Mouse (Mus musculus) heart, embryonic 11.5 days (tissue): ENCODE data around the gene Pgc. TPM values are rescaled to one million over a fixed set of nuclear protein-coding genes. Genes with fewer than 3 reads are reported as not detected.

Experiments used
- ATAC-seq: fragments of 200-750 bp; cut with Nextera tagmentation; replicated peaks from 2 replicates; pipeline ENCODE4 v1.8.0; 2017; ENCODE audit warnings: moderate library complexity; ENCODE audit not compliant: insufficient number of reproducible peaks, low FRiP score, low TSS enrichment
- H3K27ac ChIP-seq: fragments of 300-500 bp; sonication (generic); 2 replicates; pipeline ENCODE4 v1.5.1; 2014; ENCODE audit warnings: mild to moderate bottlenecking, low read depth, low read length
- H3K27me3 ChIP-seq: fragments of 300-500 bp; sonication (generic); 2 replicates; pipeline ENCODE4 v1.6.1; 2014; ENCODE audit warnings: mild to moderate bottlenecking, low read length, mixed read lengths; ENCODE audit not compliant: control insufficient read depth, insufficient read depth
- H3K36me3 ChIP-seq: fragments of 300-500 bp; sonication (generic); 2 replicates; pipeline ENCODE4 v1.6.1; 2014; ENCODE audit warnings: mild to moderate bottlenecking, low read length, moderate library complexity, mixed read lengths; ENCODE audit not compliant: control insufficient read depth, insufficient read depth
- H3K4me1 ChIP-seq: fragments of 300-500 bp; sonication (generic); 2 replicates; pipeline ENCODE4 v1.6.1; 2014; ENCODE audit warnings: low read length; ENCODE audit not compliant: control insufficient read depth, insufficient read depth
- H3K4me2 ChIP-seq: fragments of 300-500 bp; sonication (generic); 2 replicates; pipeline ENCODE4 v1.6.1; 2014; ENCODE audit warnings: mild to moderate bottlenecking, moderate library complexity
- H3K4me3 ChIP-seq: fragments of 300-500 bp; sonication (generic); 2 replicates; pipeline ENCODE4 v1.5.1; 2014; ENCODE audit warnings: low read depth, low read length
- H3K9ac ChIP-seq: fragments of 300-500 bp; sonication (generic); 2 replicates; pipeline ENCODE4 v1.6.1; 2014; ENCODE audit warnings: mild to moderate bottlenecking, low read depth, low read length, moderate library complexity
- H3K9me3 ChIP-seq: fragments of 300-500 bp; sonication (generic); replicated peaks from 2 replicates; pipeline ENCODE4 v1.6.1; 2016; ENCODE audit warnings: low read length; ENCODE audit not compliant: control insufficient read depth
- WGBS: fragments of 180-500 bp; shearing (Covaris S2); extraction: QIAGEN DNeasy Blood & Tissue Kit; methylation state at CpG from one replicate; pipeline ENCODE4 v1.1.7; 2014; ENCODE audit not compliant: insufficient replicate concordance; 5-methylcytosine and 5-hydroxymethylcytosine counted together
- polyA plus RNA-seq: library from polyadenylated mRNA; unstranded; fragments of >200 nt; fragmentation: Nextera tagmentation; extraction: Ambion mirVana; gene quantifications from 2 replicates; pipeline ENCODE4 v1.2.1, GENCODE M21; 2014

The Pgc gene
- polyA plus RNA-seq, 1 experiment from 2014 or later = not detected

DNA sequence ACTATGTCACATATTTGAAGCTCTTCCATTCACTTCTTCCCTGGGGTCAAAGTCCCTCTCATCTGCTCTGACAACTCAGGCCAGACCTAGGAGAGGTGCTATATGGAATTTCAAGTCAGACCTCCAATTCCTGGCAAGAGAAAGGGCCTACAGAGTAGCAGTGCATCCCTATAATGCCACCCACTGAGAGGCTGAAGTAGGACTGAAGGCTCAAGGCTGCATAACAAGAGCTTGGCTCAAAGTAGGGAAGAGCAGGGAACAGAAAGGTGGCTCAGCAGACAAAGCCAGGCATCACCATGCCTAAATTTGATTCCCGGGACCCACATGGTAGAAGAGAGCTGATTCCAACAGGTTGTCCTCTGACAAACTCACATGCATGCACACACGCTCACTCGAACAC lies 35.0 kb upstream of the Pgc start:
- Histone ChIP-seq H3K27ac (no peak overlapping the region), H3K4me3 (no peak overlapping the region), H3K27me3 (peaks cover 15% of the 10 kb centered on the region), H3K4me2 (no peak overlapping the region), H3K36me3 (no peaks in the 10 kb centered on the region), H3K9ac (no peak overlapping the region), H3K4me1 (peaks cover 18% of the 10 kb centered on the region), H3K9me3 (no peaks in the 10 kb centered on the region)
- 86% methylated on average over 3 of the region's 3 CpGs for WGBS
- no peak for ATAC-seq

DNA sequence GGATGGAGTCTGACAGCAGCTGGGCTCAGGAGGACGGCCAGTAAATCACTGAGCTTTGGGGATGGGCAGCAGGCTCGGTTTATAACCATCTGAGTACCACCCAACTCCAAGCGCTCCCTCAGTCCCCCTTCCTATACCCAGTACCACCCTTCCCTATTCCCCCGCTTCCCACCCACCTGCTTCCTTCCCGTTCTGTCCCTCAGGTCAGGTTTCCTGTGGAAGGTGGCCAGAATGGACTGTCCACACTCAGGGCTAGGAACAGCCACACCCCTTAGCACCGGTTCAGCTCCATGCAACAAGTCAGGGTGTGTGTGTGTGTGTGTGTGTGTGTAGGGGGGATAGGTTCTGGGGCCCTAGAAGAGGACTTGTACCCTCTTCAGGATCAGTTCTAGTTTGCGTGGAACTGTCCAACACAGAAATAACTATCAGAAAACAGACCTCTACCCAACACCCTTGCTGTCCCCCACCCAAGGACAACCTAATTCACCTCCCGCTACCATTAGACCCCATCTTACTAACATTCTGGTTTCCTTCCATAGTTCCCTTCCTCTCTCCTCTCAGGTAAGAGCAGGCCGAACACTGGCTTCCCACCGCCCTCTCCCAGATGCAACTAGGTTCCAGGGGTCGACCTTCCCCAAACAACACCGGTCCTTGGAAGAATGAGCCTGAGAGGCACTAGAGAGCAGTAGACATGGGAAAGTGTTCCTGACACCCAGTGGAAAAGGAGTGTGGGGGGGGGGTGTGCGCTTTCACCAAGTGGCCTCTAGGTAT lies 32.8 kb upstream of the Pgc start:
- peak; percentile 12; the same call in 1 of the 2 replicates for ATAC-seq
- Histone ChIP-seq H3K4me3 (peak overlapping the region; percentile 83), H3K9ac (peak overlapping the region; percentile 87), H3K36me3 (no peaks in the 10 kb centered on the region), H3K27ac (no peak overlapping the region), H3K4me1 (peaks cover 12% of the 10 kb centered on the region; the same call in 1 of the 2 replicates), H3K9me3 (no peaks in the 10 kb centered on the region), H3K27me3 (peaks cover 15% of the 10 kb centered on the region), H3K4me2 (peak overlapping the region; percentile 83)
- 35% methylated on average over 13 of the region's 13 CpGs for WGBS

- peak within 1 kb of the TSS; percentile 83 for H3K4me3 ChIP-seq
- ATAC-seq = no peak
- no peaks in the 10 kb centered on the region for H3K9me3 ChIP-seq
- peaks cover 15% of the 10 kb centered on the region for H3K27me3 ChIP-seq
- 0% methylated on average over 3 of the region's 3 CpGs for WGBS
- peak within 1 kb of the TSS; percentile 83 for H3K4me2 ChIP-seq
- H3K36me3 ChIP-seq = no peaks in the 10 kb centered on the region
- peak within 1 kb of the TSS; percentile 42; the same call in 1 of the 2 replicates for H3K27ac ChIP-seq
- H3K9ac ChIP-seq = peak within 1 kb of the TSS; percentile 87
- peaks cover 10% of the 10 kb centered on the region; the same call in 1 of the 2 replicates for H3K4me1 ChIP-seq
These were observed 32.4 kb upstream of the Pgc start, which contains the start of gene Gm21981 for GRCm38 (mm10) chr17:47694442-47694502. Gene Gm21981 (minus strand): TSS chr17:47694455.

GRCm38 (mm10) chr17:47694503-47695336 lies 31.9 kb upstream of the Pgc start, which contains the start of gene Prickle4:
Gene Prickle4 (minus strand): TSS chr17:47694736.
- Histone ChIP-seq H3K4me2 (peak within 1 kb of the TSS; percentile 83), H3K4me1 (peaks cover 10% of the 10 kb centered on the region; the same call in 1 of the 2 replicates), H3K27me3 (peaks cover 15% of the 10 kb centered on the region), H3K9me3 (no peaks in the 10 kb centered on the region), H3K4me3 (peak within 1 kb of the TSS; percentile 83), H3K9ac (peak within 1 kb of the TSS; percentile 87), H3K27ac (peak within 1 kb of the TSS; percentile 42; the same call in 1 of the 2 replicates), H3K36me3 (no peaks in the 10 kb centered on the region)
- peak; percentile 91 for ATAC-seq
- under 1% methylated on average over 67 of the region's 82 CpGs for WGBS

DNA sequence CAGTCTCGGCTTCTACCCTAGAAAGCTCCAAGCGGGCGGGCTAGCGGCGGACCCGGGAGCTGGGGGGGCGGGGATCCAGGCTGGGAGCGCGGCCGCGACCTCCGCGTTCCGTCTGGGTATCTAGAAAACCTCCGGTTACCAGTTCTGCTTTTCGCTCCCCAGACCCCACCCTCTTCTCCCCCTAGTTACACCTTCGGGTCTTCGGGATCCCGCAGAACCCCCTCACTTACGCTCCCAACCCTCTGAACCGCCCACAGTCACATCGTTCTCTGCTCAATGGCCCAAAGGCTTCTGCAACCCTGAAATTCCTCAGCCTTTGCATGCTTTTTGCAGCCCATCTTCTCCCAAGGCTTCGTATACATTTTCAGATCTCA lies 31.3 kb upstream of the Pgc start:
- Histone ChIP-seq H3K4me3 (peak overlapping the region; percentile 83), H3K27me3 (peaks cover 11% of the 10 kb centered on the region), H3K9ac (peak overlapping the region; percentile 87), H3K36me3 (no peaks in the 10 kb centered on the region), H3K9me3 (no peaks in the 10 kb centered on the region), H3K4me2 (peak overlapping the region; percentile 83), H3K4me1 (peaks cover 10% of the 10 kb centered on the region; the same call in 1 of the 2 replicates), H3K27ac (no peak overlapping the region)
- WGBS = under 1% methylated on average over 20 of the region's 23 CpGs
- no peak; the same call in 1 of the 2 replicates for ATAC-seq

- no peak overlapping the region for H3K9ac ChIP-seq
- no peak overlapping the region for H3K4me3 ChIP-seq
- H3K9me3 ChIP-seq = no peaks in the 10 kb centered on the region
- peaks cover 18% of the 10 kb centered on the region for H3K4me1 ChIP-seq
- ATAC-seq = no peak
- H3K27me3 ChIP-seq = peaks cover 20% of the 10 kb centered on the region
- WGBS = 84% methylated on average over 10 of the region's 10 CpGs
- no peaks in the 10 kb centered on the region for H3K36me3 ChIP-seq
- no peak overlapping the region for H3K4me2 ChIP-seq
- no peak overlapping the region for H3K27ac ChIP-seq
These were observed 28.5 kb upstream of the Pgc start for GRCm38 (mm10) chr17:47698156-47698555.

GRCm38 (mm10) chr17:47699055-47699454 lies 27.6 kb upstream of the Pgc start:
- Histone ChIP-seq H3K4me3 (no peak overlapping the region), H3K4me1 (peaks cover 13% of the 10 kb centered on the region), H3K27ac (no peak overlapping the region), H3K36me3 (no peaks in the 10 kb centered on the region), H3K4me2 (no peak overlapping the region), H3K27me3 (peaks cover 22% of the 10 kb centered on the region), H3K9ac (no peak overlapping the region), H3K9me3 (no peaks in the 10 kb centered on the region)
- ATAC-seq = no peak
- WGBS = 77% methylated on average over 2 of the region's 2 CpGs

DNA sequence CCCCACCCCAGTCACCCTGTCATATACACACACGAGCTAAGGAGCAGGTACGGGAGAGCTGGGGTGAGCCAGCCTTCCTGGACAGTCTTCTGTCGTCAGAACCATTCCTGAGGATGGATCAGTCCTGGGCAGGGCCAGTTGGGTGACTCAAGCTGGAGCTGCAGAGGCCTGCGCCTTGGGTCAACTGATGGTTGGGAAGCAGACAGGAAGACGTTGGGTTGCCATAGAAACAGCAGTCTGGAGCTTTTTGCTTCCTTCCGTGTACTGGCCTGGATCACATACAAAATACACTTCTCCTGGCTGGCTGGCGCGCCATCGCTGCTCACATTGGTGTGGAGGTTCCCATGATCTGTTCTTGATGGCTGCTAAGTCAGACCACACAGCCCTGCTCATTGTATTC lies 24.8 kb upstream of the Pgc start:
- Histone ChIP-seq H3K4me1 (peaks cover 8% of the 10 kb centered on the region), H3K27ac (no peak overlapping the region), H3K36me3 (no peaks in the 10 kb centered on the region), H3K9me3 (no peaks in the 10 kb centered on the region), H3K9ac (no peak overlapping the region), H3K27me3 (peaks cover 17% of the 10 kb centered on the region), H3K4me3 (no peak overlapping the region), H3K4me2 (no peak overlapping the region)
- no peak for ATAC-seq
- whole genome bisulfite sequencing = 74% methylated on average over 9 of the region's 9 CpGs
